Mouse (Mus musculus) thymus, postnatal 10 days (tissue): ENCODE results near the gene Hmx2.

Experiments used
- DNase-seq, 2 experiments: peaks; one replicate each; pipeline ENCODE4 v3.0.0; 2021; ENCODE audit warnings: low spot score in 2 of 2

Gene Hmx2

DNA sequence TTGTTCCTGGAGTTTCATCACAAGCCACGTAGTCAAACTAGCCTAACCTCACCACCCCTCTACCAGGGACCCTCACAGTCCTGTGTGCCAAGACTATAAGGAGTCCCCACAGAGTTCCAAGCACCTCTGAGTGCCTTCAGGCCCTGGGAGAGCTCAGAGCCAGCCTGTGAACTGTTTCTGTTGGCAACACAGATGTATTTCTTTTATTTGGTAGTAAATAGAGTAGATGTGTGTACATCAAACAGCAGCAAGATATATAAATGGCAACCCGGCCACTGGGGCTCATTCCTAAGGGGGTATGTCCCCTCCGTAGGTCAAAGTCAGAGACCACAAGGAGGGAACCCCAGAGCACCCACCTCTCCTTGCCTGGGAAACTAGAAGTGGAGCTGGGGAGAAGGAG, at the start of gene Hmx2:
Gene Hmx2, plus strand, starts transcription at position 301 of the 400 bp plus-strand sequence.
- DNase-seq, result no peak

DNA sequence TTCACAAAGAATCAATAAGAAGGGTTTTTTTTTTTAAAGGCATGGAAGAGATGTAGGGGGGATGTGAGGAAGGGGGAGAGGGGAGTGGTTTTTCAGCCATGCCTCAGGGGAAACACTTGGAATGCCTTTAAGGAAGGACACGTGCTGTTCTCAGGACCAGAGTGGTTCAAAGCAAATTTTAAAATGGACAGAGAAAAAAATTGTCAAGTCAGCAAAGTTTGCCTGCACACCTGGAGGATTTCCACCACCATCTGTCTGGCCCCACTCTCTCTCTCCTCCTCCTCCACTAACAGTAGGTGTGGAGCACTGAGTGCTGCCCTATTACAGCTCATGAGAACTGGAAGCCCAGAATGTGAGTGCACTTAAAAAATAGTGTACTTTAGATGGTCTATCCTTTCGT, 44.8 kb upstream of the Hmx2 start:
- DNase-seq, result no peak

GRCm38 (mm10) chr7:131539979-131540378, 8.6 kb upstream of the Hmx2 start:
- peak; percentile 49 to 80 for DNase-seq

DNA sequence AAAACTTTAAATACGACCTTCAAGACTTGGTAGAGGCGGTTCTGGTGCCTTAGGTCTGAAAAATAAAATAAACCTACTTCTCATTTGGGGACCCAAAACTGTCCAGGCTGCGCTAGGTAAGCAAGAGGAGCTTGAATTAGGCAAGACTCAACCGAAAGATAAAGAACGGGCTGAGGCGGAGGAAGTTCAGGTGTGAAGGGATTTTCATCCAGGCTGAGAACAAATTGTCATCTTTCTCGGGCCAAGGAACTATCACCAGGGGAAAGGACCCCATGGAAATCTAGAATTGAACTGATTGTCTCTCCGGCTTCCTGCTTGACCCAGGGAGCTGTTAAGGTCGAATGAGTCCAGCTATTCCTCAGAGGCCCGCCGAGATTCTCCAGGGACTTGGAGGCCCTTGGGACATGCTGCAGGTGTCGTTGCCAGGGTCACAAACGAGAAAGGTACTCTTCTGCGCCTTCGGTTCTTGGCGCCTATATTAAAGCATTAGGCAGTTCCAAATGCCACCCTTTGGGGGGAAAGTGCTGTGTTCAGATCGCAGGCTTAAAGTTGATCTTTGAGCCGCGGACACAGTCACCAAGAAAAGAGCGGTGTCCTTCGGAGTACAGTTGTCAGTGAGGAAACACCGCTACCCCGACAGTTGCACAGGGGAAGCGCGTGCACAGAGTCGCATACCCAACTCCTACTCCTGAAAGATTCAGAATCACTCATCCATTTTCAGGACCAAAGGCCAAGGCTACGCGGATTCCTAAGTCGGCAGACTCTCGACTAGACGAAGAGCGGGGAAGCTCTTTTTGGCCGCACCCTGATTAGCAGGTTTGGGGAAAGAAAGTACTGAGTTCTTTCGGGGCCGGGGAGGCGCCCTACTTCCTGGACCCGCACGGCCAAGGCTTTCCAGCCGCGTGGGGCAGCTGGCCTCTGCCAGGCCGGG, 7.1 kb upstream of the Hmx2 start:
- DNase-seq, result no peak

GRCm38 (mm10) chr7:131542115-131542871, 6.3 kb upstream of the Hmx2 start, which contains the start of gene Hmx3:
TSS of gene Hmx3 (plus strand) at chr7:131542867.
- DNase-seq, result no peak

DNA sequence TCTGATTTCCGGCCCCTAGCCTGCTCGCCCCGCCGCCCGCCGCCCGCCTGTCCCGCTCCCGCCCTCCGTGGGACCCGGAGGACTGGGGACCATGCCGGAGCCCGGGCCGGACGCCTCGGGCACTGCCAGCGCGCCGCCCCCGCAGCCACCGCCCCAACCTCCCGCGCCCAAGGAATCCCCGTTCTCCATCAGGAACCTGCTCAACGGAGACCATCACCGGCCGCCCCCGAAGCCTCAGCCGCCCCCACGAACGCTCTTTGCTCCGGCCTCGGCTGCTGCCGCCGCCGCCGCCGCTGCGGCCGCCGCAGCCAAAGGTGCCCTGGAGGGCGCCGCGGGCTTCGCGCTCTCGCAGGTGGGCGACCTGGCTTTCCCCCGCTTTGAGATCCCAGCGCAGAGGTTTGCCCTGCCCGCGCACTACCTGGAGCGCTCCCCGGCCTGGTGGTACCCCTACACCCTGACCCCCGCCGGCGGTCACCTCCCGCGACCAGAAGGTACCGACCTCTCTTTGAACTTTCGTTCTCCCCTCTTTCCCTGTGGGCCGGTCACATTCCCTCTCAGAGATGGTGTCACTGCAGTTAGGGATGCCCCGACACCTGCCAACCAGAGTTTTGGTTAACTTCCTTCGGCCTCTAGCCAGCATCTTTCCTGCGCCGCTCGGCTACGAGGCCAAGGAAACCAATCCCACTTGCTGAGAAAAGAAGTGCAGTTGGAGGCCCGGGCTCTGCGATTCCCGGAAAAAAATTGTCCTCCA, 5.5 kb upstream of the Hmx2 start:
- no peak for DNase-seq

DNA sequence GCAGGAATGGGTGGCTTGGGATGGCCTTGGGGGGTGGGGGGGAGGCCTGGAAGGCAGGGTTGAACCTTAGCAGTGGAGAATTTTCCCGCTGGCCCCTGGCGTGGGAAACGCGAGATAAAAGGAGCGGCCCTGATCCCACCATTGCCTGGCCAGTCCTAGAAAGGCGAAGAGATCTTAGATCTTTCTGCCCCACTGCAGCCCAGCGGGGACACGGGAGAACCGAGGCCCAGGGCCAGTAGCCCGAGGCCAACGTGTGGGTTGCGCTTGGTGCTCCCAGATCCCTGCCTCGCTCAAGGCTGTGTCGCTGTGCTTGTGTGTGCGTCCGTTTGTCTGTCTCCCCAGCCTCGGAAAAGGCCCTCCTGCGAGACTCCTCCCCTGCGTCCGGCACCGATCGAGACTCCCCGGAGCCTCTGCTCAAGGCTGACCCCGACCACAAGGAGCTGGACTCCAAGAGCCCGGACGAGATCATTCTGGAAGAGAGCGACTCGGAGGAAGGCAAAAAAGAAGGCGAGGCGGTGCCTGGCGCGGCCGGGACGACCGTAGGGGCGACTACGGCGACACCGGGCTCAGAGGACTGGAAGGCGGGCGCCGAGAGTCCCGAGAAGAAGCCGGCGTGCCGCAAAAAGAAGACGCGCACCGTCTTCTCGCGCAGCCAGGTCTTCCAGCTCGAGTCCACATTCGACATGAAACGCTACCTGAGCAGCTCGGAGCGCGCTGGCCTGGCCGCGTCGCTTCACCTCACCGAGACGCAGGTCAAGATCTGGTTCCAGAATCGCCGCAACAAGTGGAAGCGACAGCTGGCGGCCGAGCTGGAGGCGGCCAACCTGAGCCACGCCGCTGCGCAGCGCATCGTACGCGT, 4.7 kb upstream of the Hmx2 start:
- DNase-seq, result no peak

- no peak for DNase-seq
Observed at GRCm38 (mm10) chr7:131544871-131545270, 3.7 kb upstream of the Hmx2 start.

- no peak for DNase-seq
Observed at GRCm38 (mm10) chr7:131545701-131546385, 2.7 kb upstream of the Hmx2 start.

DNA sequence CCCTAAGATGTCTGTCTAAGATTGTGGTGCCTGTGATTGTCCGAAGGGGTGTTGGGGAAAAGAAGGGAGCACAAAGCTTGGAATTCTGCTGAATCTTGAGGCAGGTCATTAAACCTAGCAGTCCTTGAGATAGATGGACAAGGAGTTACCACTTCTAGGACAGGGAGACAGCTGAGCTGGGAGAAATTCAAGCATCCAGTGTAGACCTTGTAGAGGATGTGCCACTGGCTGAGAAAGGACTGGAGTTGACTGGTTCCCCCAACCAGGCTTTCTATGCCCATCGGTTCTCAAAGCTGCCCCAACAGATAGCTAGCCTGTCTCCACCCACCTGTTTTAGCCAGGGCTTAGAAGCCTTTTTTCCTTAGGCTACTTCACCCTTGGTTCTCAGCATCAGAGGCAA, 2.1 kb upstream of the Hmx2 start:
- no peak for DNase-seq

DNA sequence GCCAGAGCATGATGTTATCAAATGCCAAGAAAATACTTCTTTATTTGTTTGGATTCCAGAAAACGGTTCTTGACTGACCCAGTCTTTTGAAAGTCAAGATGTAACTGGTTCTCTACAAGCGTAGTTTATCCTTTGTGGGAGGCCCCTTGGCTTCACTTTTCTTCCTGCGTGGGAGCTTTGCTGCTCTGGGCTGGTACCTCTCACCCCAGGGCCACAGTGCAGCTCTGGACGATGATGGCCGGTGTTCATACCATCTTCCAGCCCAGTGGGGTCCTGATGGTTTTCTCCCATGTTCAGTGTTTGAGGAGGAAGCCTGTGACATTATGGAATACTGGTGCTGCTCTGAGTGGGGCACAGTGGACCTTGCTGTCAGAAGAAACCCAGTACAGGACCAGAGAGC, 1.1 kb upstream of the Hmx2 start:
- no peak for DNase-seq

GRCm38 (mm10) chr7:131551471-131551870, 2.9 kb downstream of the Hmx2 start:
- DNase-seq, result no peak

GRCm38 (mm10) chr7:131551931-131552741, 3.6 kb downstream of the Hmx2 start:
- no peak for DNase-seq

DNA sequence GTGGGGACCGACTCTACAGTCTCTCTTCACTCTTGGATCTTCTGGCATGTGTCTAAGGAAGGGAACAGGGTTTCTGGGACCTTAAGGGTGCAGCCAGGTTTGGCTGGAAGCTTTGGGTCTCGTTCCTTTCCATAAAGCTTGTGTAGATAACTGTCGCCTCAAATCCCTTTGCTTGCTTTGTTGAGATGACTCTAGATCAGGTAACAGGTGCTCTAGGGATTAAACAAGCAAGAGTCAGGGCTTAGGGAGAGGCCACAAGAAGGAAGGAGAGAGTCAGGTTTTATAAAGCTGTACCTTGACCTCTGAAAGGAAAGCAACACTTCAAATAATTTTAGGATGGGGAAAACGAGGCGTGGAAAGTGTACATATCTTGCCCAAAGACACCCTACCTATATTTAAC, 4.2 kb downstream of the Hmx2 start:
- DNase-seq, result no peak

DNA sequence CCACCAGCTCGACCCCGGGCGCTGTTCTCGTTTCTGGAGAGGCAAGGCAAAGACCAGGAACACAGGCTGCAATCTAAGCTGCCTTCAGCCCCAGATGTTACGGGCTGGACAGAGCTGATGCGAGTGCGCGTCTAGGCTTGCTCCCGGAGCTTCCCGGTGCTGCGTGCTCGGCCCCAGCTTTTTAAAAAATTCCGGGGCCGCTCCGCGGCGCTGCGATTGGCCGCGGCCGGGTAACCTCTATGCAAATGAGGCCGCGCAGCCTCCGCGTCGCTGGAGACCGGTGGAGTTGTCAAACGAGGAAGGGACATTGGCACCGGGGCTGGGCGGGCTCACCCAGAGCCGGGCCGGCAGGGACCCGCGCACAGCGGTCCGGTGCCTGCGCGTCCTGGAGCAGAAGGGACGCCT, 5.2 kb downstream of the Hmx2 start:
- DNase-seq, result no peak

- DNase-seq, result no peak
Observed at GRCm38 (mm10) chr7:131554341-131555180, 6.0 kb downstream of the Hmx2 start.

GRCm38 (mm10) chr7:131555301-131556081, 6.9 kb downstream of the Hmx2 start:
- no peak for DNase-seq

GRCm38 (mm10) chr7:131556116-131556515, 7.5 kb downstream of the Hmx2 start:
- DNase-seq, result no peak
